Mouse (Mus musculus): ENCODE results near the gene Nrxn2.

DNA sequence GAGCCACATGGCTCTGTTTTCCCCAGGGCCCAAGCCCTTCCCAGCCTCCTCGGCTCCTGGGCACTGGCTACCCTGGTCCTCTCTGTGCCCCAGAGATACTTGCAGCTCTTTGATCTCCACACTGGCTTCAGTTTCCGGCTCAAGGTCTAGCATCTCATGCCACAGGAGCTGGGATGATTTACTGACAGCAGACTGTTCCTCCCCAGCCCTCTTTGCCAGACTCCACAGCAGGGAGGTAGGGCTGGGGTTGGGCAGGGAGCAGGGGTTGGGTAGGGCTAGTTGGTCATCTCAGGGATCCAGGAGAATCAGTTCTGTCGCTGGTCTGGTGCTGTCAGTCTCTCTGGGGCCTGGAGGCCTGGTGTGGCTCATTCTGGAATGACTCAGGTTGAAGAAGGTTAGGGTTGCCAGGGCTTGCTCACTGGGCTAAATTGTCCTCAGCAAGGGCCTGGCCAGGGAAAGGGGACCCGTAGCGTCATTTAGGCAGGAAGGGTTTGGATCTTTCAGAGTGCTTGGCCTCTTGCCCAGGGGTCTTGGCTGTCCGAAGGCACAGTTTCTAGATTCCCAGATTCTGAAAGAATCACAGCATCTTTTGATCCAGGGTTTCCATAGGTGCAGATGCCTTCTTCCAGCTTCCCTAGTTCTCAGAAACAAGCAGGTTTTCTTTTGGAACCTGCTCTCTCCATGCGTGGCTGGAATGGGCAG, 28.4 kb downstream of the Nrxn2 start:
- TF ChIP-seq CTCF (IDR thresholded peaks at IDR 0.05; ENCODE audit: control insufficient read depth, insufficient read depth, insufficient read length) = no peak
- no peak for TF ChIP-seq MAX (IDR thresholded peaks at IDR 0.05)
- no peak for TF ChIP-seq MYOD1 (IDR thresholded peaks at IDR 0.05; ENCODE audit: control insufficient read depth, insufficient read length, low read depth)
- TF ChIP-seq USF1 (IDR thresholded peaks at IDR 0.05; ENCODE audit: low read depth) = no peak
